Mouse (Mus musculus) cerebellum, adult (tissue): ENCODE measurements around the gene Ebf1.

Source experiments
- ATAC-seq: cut with Nextera tagmentation; 2 replicates; pipeline ENCODE4 v1.9.2; 2017; ENCODE audit warnings: mild to moderate bottlenecking, moderate library complexity, mixed read lengths; ENCODE audit not compliant: insufficient number of reproducible peaks, low FRiP score, low TSS enrichment

The Ebf1 gene

GRCm38 (mm10) chr11:44656916-44657315, 39.8 kb downstream of the Ebf1 start:
- no peak for ATAC-seq

- ATAC-seq = no peak
Measured at GRCm38 (mm10) chr11:44657833-44658395, 40.8 kb downstream of the Ebf1 start.

- ATAC-seq = no peak
Measured at GRCm38 (mm10) chr11:44661875-44662274, 44.8 kb downstream of the Ebf1 start.

- no peak for ATAC-seq
Measured at GRCm38 (mm10) chr11:44663609-44664141, 46.6 kb downstream of the Ebf1 start.

- ATAC-seq = no peak
Measured at GRCm38 (mm10) chr11:44665156-44665682, 48.1 kb downstream of the Ebf1 start.

GRCm38 (mm10) chr11:44665741-44666531, 48.8 kb downstream of the Ebf1 start:
- no peak for ATAC-seq

- no peak for ATAC-seq
Measured at GRCm38 (mm10) chr11:44666741-44667140, 49.6 kb downstream of the Ebf1 start.

- ATAC-seq = no peak
Measured at GRCm38 (mm10) chr11:44681306-44681705, 64.2 kb downstream of the Ebf1 start.

- ATAC-seq = no peak
Measured at GRCm38 (mm10) chr11:44681995-44682394, 64.9 kb downstream of the Ebf1 start.

GRCm38 (mm10) chr11:44682703-44683539, 65.8 kb downstream of the Ebf1 start:
- ATAC-seq = no peak

GRCm38 (mm10) chr11:44684486-44685076, 67.5 kb downstream of the Ebf1 start:
- no peak for ATAC-seq

- ATAC-seq = no peak
Measured at GRCm38 (mm10) chr11:44685129-44685528, 68.0 kb downstream of the Ebf1 start.

GRCm38 (mm10) chr11:44685911-44686361, 68.8 kb downstream of the Ebf1 start:
- ATAC-seq = no peak

- no peak for ATAC-seq
Measured at GRCm38 (mm10) chr11:44686378-44686777, 69.3 kb downstream of the Ebf1 start.

GRCm38 (mm10) chr11:44688542-44688941, 71.4 kb downstream of the Ebf1 start:
- no peak for ATAC-seq

- no peak for ATAC-seq
Measured at GRCm38 (mm10) chr11:44689571-44690264, 72.6 kb downstream of the Ebf1 start.

GRCm38 (mm10) chr11:44690265-44690572, 73.1 kb downstream of the Ebf1 start:
- ATAC-seq = no peak

- ATAC-seq = no peak
Measured at GRCm38 (mm10) chr11:44695416-44695815, 78.3 kb downstream of the Ebf1 start.

- ATAC-seq = peak; percentile 81
Measured at GRCm38 (mm10) chr11:44696539-44697201, 79.6 kb downstream of the Ebf1 start.
